Mouse (Mus musculus): ENCODE results near the gene AF067061. TPM values are rescaled to one million over a fixed set of nuclear protein-coding genes. Genes with fewer than 3 reads are reported as not detected.
"Not testable (repeated sequence)": the region's sequence is repeated elsewhere in the genome, so short reads cannot be mapped to it uniquely, and the experiment has no call there.

Gene AF067061
- polyA plus RNA-seq, 1 experiment from 2014 or later: not detected

- not testable (repeated sequence) for H3K27ac ChIP-seq (replicated peaks; ENCODE audit: low read depth, low read length); H3K4me1 ChIP-seq (ENCODE audit: control insufficient read depth, insufficient read depth, low read length); DNase-seq (ENCODE audit: low spot score); H3K36me3 ChIP-seq (ENCODE audit: control insufficient read depth, insufficient read depth, low read length); H3K4me3 ChIP-seq (ENCODE audit: low read depth, low read length); ATAC-seq (ENCODE audit: insufficient number of reproducible peaks, low FRiP score, low TSS enrichment, low read depth); H3K9ac ChIP-seq (ENCODE audit: low read length); H3K4me2 ChIP-seq (ENCODE audit: low read depth, severe bottlenecking); H3K27me3 ChIP-seq (ENCODE audit: control insufficient read depth, insufficient read depth, low read length); H3K9me3 ChIP-seq (ENCODE audit: control insufficient read depth, low read length)
- 90% methylated on average over 3 of the region's 3 CpGs for WGBS
Observed at GRCm38 (mm10) chr13:120258817-120259658, 3.9 kb upstream of the AF067061 start.

GRCm38 (mm10) chr13:120259718-120260117 is 3.2 kb upstream of the AF067061 start:
- H3K4me3 ChIP-seq (ENCODE audit: low read depth, low read length); H3K9ac ChIP-seq (ENCODE audit: low read length); H3K27me3 ChIP-seq (ENCODE audit: control insufficient read depth, insufficient read depth, low read length); ATAC-seq (ENCODE audit: insufficient number of reproducible peaks, low FRiP score, low TSS enrichment, low read depth); H3K9me3 ChIP-seq (ENCODE audit: control insufficient read depth, low read length); H3K4me1 ChIP-seq (ENCODE audit: control insufficient read depth, insufficient read depth, low read length); H3K27ac ChIP-seq (replicated peaks; ENCODE audit: low read depth, low read length); H3K36me3 ChIP-seq (ENCODE audit: control insufficient read depth, insufficient read depth, low read length); H3K4me2 ChIP-seq (ENCODE audit: low read depth, severe bottlenecking); DNase-seq (ENCODE audit: low spot score): not testable (repeated sequence)
- 79% methylated on average over 3 of the region's 3 CpGs for WGBS

GRCm38 (mm10) chr13:120277837-120278236 is 14.9 kb downstream of the AF067061 start:
- not testable (repeated sequence) for H3K4me1 ChIP-seq (ENCODE audit: control insufficient read depth, insufficient read depth, low read length); H3K9me3 ChIP-seq (ENCODE audit: control insufficient read depth, low read length); H3K4me2 ChIP-seq (ENCODE audit: low read depth, severe bottlenecking); DNase-seq (ENCODE audit: low spot score); H3K36me3 ChIP-seq (ENCODE audit: control insufficient read depth, insufficient read depth, low read length); ATAC-seq (ENCODE audit: insufficient number of reproducible peaks, low FRiP score, low TSS enrichment, low read depth); H3K9ac ChIP-seq (ENCODE audit: low read length); H3K27me3 ChIP-seq (ENCODE audit: control insufficient read depth, insufficient read depth, low read length); H3K4me3 ChIP-seq (ENCODE audit: low read depth, low read length); H3K27ac ChIP-seq (replicated peaks; ENCODE audit: low read depth, low read length)
- 28% methylated on average over 2 of the region's 2 CpGs for WGBS

GRCm38 (mm10) chr13:120278784-120279183 is 15.9 kb downstream of the AF067061 start:
- no peak overlapping the region for H3K4me2 ChIP-seq (ENCODE audit: low read depth, severe bottlenecking)
- DNase-seq (ENCODE audit: low spot score): no peak
- no peaks in the 10 kb centered on the region for H3K9me3 ChIP-seq (ENCODE audit: control insufficient read depth, low read length)
- no peak for ATAC-seq (ENCODE audit: insufficient number of reproducible peaks, low FRiP score, low TSS enrichment, low read depth)
- H3K9ac ChIP-seq (ENCODE audit: low read length): no peak overlapping the region
- 94% methylated on average over 9 of the region's 9 CpGs for WGBS
- no peak overlapping the region for H3K4me3 ChIP-seq (ENCODE audit: low read depth, low read length)
- H3K27me3 ChIP-seq (ENCODE audit: control insufficient read depth, insufficient read depth, low read length): no peaks in the 10 kb centered on the region
- no peaks in the 10 kb centered on the region for H3K4me1 ChIP-seq (ENCODE audit: control insufficient read depth, insufficient read depth, low read length)
- H3K36me3 ChIP-seq (ENCODE audit: control insufficient read depth, insufficient read depth, low read length): no peaks in the 10 kb centered on the region
- H3K27ac ChIP-seq (replicated peaks; ENCODE audit: low read depth, low read length): no peak overlapping the region

- no peak overlapping the region for H3K4me3 ChIP-seq (ENCODE audit: low read depth, low read length)
- no peaks in the 10 kb centered on the region for H3K27me3 ChIP-seq (ENCODE audit: control insufficient read depth, insufficient read depth, low read length)
- no peak overlapping the region for H3K4me2 ChIP-seq (ENCODE audit: low read depth, severe bottlenecking)
- H3K9me3 ChIP-seq (ENCODE audit: control insufficient read depth, low read length): no peaks in the 10 kb centered on the region
- no peaks in the 10 kb centered on the region for H3K4me1 ChIP-seq (ENCODE audit: control insufficient read depth, insufficient read depth, low read length)
- DNase-seq (ENCODE audit: low spot score) (no peak), ATAC-seq (ENCODE audit: insufficient number of reproducible peaks, low FRiP score, low TSS enrichment, low read depth) (no peak)
- no peak overlapping the region for H3K9ac ChIP-seq (ENCODE audit: low read length)
- no peaks in the 10 kb centered on the region for H3K36me3 ChIP-seq (ENCODE audit: control insufficient read depth, insufficient read depth, low read length)
- 86% methylated on average over 1 of the region's 1 CpGs for WGBS
- no peak overlapping the region for H3K27ac ChIP-seq (replicated peaks; ENCODE audit: low read depth, low read length)
Observed at GRCm38 (mm10) chr13:120299324-120299894, 36.5 kb downstream of the AF067061 start.

GRCm38 (mm10) chr13:120299991-120300442 is 37.1 kb downstream of the AF067061 start, which contains the start of gene BC147527:
BC147527 (plus strand) TSS chr13:120300392.
- no peaks in the 10 kb centered on the region for H3K9me3 ChIP-seq (ENCODE audit: control insufficient read depth, low read length)
- whole genome bisulfite sequencing: 45% methylated on average over 2 of the region's 2 CpGs
- ATAC-seq (ENCODE audit: insufficient number of reproducible peaks, low FRiP score, low TSS enrichment, low read depth) (no peak), DNase-seq (ENCODE audit: low spot score) (no peak)
- no peak within 1 kb of the TSS for H3K27ac ChIP-seq (replicated peaks; ENCODE audit: low read depth, low read length)
- H3K36me3 ChIP-seq (ENCODE audit: control insufficient read depth, insufficient read depth, low read length): no peaks in the 10 kb centered on the region
- no peaks in the 10 kb centered on the region for H3K27me3 ChIP-seq (ENCODE audit: control insufficient read depth, insufficient read depth, low read length)
- H3K9ac ChIP-seq (ENCODE audit: low read length): no peak within 1 kb of the TSS
- H3K4me1 ChIP-seq (ENCODE audit: control insufficient read depth, insufficient read depth, low read length): no peaks in the 10 kb centered on the region
- H3K4me3 ChIP-seq (ENCODE audit: low read depth, low read length): no peak within 1 kb of the TSS
- no peak within 1 kb of the TSS for H3K4me2 ChIP-seq (ENCODE audit: low read depth, severe bottlenecking)

- no peak overlapping the region for H3K9ac ChIP-seq (ENCODE audit: low read length)
- no peak overlapping the region for H3K27ac ChIP-seq (replicated peaks; ENCODE audit: low read depth, low read length)
- no peak for DNase-seq (ENCODE audit: low spot score)
- no peaks in the 10 kb centered on the region for H3K36me3 ChIP-seq (ENCODE audit: control insufficient read depth, insufficient read depth, low read length)
- 92% methylated on average over 4 of the region's 4 CpGs for WGBS
- no peak for ATAC-seq (ENCODE audit: insufficient number of reproducible peaks, low FRiP score, low TSS enrichment, low read depth)
- H3K4me3 ChIP-seq (ENCODE audit: low read depth, low read length): no peak overlapping the region
- no peaks in the 10 kb centered on the region for H3K4me1 ChIP-seq (ENCODE audit: control insufficient read depth, insufficient read depth, low read length)
- no peaks in the 10 kb centered on the region for H3K27me3 ChIP-seq (ENCODE audit: control insufficient read depth, insufficient read depth, low read length)
- H3K9me3 ChIP-seq (ENCODE audit: control insufficient read depth, low read length): no peaks in the 10 kb centered on the region
- no peak overlapping the region for H3K4me2 ChIP-seq (ENCODE audit: low read depth, severe bottlenecking)
Observed at GRCm38 (mm10) chr13:120300853-120301252, 37.9 kb downstream of the AF067061 start.

- no peak for DNase-seq (ENCODE audit: low spot score)
- Histone ChIP-seq H3K9me3 (ENCODE audit: control insufficient read depth, low read length) (no peaks in the 10 kb centered on the region), H3K27ac (replicated peaks; ENCODE audit: low read depth, low read length) (no peak overlapping the region), H3K27me3 (ENCODE audit: control insufficient read depth, insufficient read depth, low read length) (no peaks in the 10 kb centered on the region), H3K4me3 (ENCODE audit: low read depth, low read length) (no peak overlapping the region), H3K4me1 (ENCODE audit: control insufficient read depth, insufficient read depth, low read length) (no peaks in the 10 kb centered on the region), H3K36me3 (ENCODE audit: control insufficient read depth, insufficient read depth, low read length) (no peaks in the 10 kb centered on the region), H3K9ac (ENCODE audit: low read length) (no peak overlapping the region), H3K4me2 (ENCODE audit: low read depth, severe bottlenecking) (no peak overlapping the region)
- 65% methylated on average over 4 of the region's 4 CpGs for WGBS
- ATAC-seq (ENCODE audit: insufficient number of reproducible peaks, low FRiP score, low TSS enrichment, low read depth): no peak
Observed at GRCm38 (mm10) chr13:120310749-120311148, 47.8 kb downstream of the AF067061 start.

Data from limb, embryonic 11.5 days (tissue).